Mouse (Mus musculus) MEL (cell line): ENCODE results near the gene Arhgap6. TPM values are rescaled to one million over a fixed set of nuclear protein-coding genes. Genes with fewer than 3 reads are reported as not detected.
A peak's percentile ranks its signal among the peaks of the same experiment; 100 is the strongest.

Source experiments
- DNase-seq: peaks from one replicate; pipeline ENCODE4 v3.0.0; 2011; ENCODE audit warnings: low read depth, low spot score
- H3K27ac ChIP-seq: 2 replicates; pipeline ENCODE4 v1.5.1; 2012; ENCODE audit warnings: low read depth, mild to moderate bottlenecking, control low read depth, low read length, moderate library complexity; ENCODE audit not compliant: control insufficient read depth
- H3K27me3 ChIP-seq, 2 experiments: fragments of 150-350 bp in 1 of 2; sonication (generic) in 1 of 2; 2 replicates each; pipeline ENCODE4 v1.6.1; 2012; ENCODE audit warnings: low read length in 2 of 2, mild to moderate bottlenecking in 2 of 2, improper control_type of control experiment in 1 of 2, moderate library complexity in 1 of 2; ENCODE audit not compliant: insufficient read depth in 2 of 2, control insufficient read depth in 1 of 2
- H3K36me3 ChIP-seq, 2 experiments: 2 replicates each; pipeline ENCODE4 v1.6.1; 2012 to 2014; ENCODE audit warnings: low read length in 2 of 2, improper control_type of control experiment in 1 of 2, inconsistent platforms in 1 of 2, mild to moderate bottlenecking in 1 of 2; ENCODE audit not compliant: insufficient read depth in 2 of 2, control insufficient read depth in 1 of 2
- H3K4me1 ChIP-seq, 2 experiments: fragments of 150-350 bp in 1 of 2; sonication (generic) in 1 of 2; 2 replicates each; pipeline ENCODE4 v1.6.1; 2012; ENCODE audit warnings: low read length in 2 of 2, improper control_type of control experiment in 1 of 2, mild to moderate bottlenecking in 1 of 2; ENCODE audit not compliant: insufficient read depth in 2 of 2, control insufficient read depth in 1 of 2
- H3K4me3 ChIP-seq, 2 experiments: fragments of 150-350 bp in 1 of 2; sonication (generic) in 1 of 2; 2 replicates each; pipeline ENCODE4 v1.5.1; 2012; ENCODE audit warnings: low read depth in 2 of 2, low read length in 2 of 2, mild to moderate bottlenecking in 2 of 2, moderate library complexity in 2 of 2, control low read depth in 1 of 2, improper control_type of control experiment in 1 of 2; ENCODE audit not compliant: control insufficient read depth in 1 of 2, insufficient read depth in 1 of 2
- H3K79me2 ChIP-seq: 2 replicates; pipeline ENCODE4 v1.6.1; 2012; ENCODE audit warnings: mild to moderate bottlenecking, low read length, moderate library complexity; ENCODE audit not compliant: control insufficient read depth, poor library complexity, insufficient read depth
- H3K9ac ChIP-seq: 2 replicates; pipeline ENCODE4 v1.6.1; 2012; ENCODE audit warnings: low read depth, mild to moderate bottlenecking, control low read depth, low read length, moderate library complexity; ENCODE audit not compliant: control insufficient read depth, poor library complexity, severe bottlenecking
- H3K9me3 ChIP-seq: fragments of 150-350 bp; sonication (generic); replicated peaks from 2 replicates; pipeline ENCODE4 v1.6.1; 2012; ENCODE audit warnings: mild to moderate bottlenecking, low read length, improper control_type of control experiment, moderate library complexity; ENCODE audit not compliant: insufficient read depth
- BHLHE40 ChIP-seq: IDR thresholded peaks from 2 replicates; pipeline ENCODE4 v1.6.1; 2012; ENCODE audit warnings: low read depth, mild to moderate bottlenecking, inconsistent platforms, low read length, improper control_type of control experiment, borderline replicate concordance
- CHD1 ChIP-seq: IDR thresholded peaks from 2 replicates; pipeline ENCODE4 v1.6.1; 2012; ENCODE audit warnings: low read depth, mild to moderate bottlenecking, inconsistent platforms, low read length, improper control_type of control experiment
- CHD2 ChIP-seq: IDR thresholded peaks from 2 replicates; pipeline ENCODE4 v1.6.1; 2011; ENCODE audit warnings: low read length, improper control_type of control experiment
- CTCF ChIP-seq, 3 experiments: IDR thresholded peaks in 2 of 3; conservative IDR thresholded peaks in 1 of 3; 2 replicates each; pipeline ENCODE4 v1.5.1; 2011 to 2012; ENCODE audit warnings: low read length in 3 of 3, low read depth in 2 of 3, mild to moderate bottlenecking in 2 of 3, improper control_type of control experiment in 1 of 3, inconsistent platforms in 1 of 3, mixed read lengths in 1 of 3, moderate library complexity in 1 of 3; ENCODE audit not compliant: control insufficient read depth in 1 of 3, insufficient read depth in 1 of 3, poor library complexity in 1 of 3, severe bottlenecking in 1 of 3
- EP300 ChIP-seq, 2 experiments: IDR thresholded peaks; 2 replicates each; pipeline ENCODE4 v1.6.1; 2011; ENCODE audit warnings: improper control_type of control experiment in 2 of 2, low read length in 2 of 2, low read depth in 1 of 2, mild to moderate bottlenecking in 1 of 2
- ETS1 ChIP-seq: IDR thresholded peaks from 2 replicates; pipeline ENCODE4 v1.6.1; 2012; ENCODE audit warnings: low read depth, mild to moderate bottlenecking, inconsistent platforms, low read length, improper control_type of control experiment, moderate library complexity
- GATA1 ChIP-seq: IDR thresholded peaks from 2 replicates; pipeline ENCODE4 v1.6.1; 2011; ENCODE audit warnings: low read depth, low read length, improper control_type of control experiment
- HCFC1 ChIP-seq: IDR thresholded peaks from 2 replicates; pipeline ENCODE4 v1.6.1; 2012; ENCODE audit warnings: low read depth, mild to moderate bottlenecking, inconsistent platforms, low read length, improper control_type of control experiment, moderate library complexity
- JUND ChIP-seq: IDR thresholded peaks from 2 replicates; pipeline ENCODE4 v1.6.1; 2011; ENCODE audit warnings: low read depth, mild to moderate bottlenecking, improper control_type of control experiment, low read length
- MAFK ChIP-seq: IDR thresholded peaks from 2 replicates; pipeline ENCODE4 v1.6.1; 2011; ENCODE audit warnings: low read depth, mild to moderate bottlenecking, low read length, improper control_type of control experiment, borderline replicate concordance
- MAX ChIP-seq: IDR thresholded peaks from 2 replicates; pipeline ENCODE4 v1.6.1; 2011; ENCODE audit warnings: low read length, improper control_type of control experiment
- MXI1 ChIP-seq: IDR thresholded peaks from 2 replicates; pipeline ENCODE4 v1.6.1; 2011; ENCODE audit warnings: mild to moderate bottlenecking, low read depth, low read length, improper control_type of control experiment
- MYB ChIP-seq: IDR thresholded peaks from 2 replicates; pipeline ENCODE4 v1.6.1; 2011; ENCODE audit warnings: mild to moderate bottlenecking, low read depth, low read length, improper control_type of control experiment
- MYC ChIP-seq: IDR thresholded peaks from 2 replicates; pipeline ENCODE4 v1.6.1; 2011; ENCODE audit warnings: low read depth, mild to moderate bottlenecking, low read length, improper control_type of control experiment, moderate library complexity
- NELFE ChIP-seq: IDR thresholded peaks from 2 replicates; pipeline ENCODE4 v1.6.1; 2011; ENCODE audit warnings: low read depth, low read length, improper control_type of control experiment
- NRF1 ChIP-seq: IDR thresholded peaks from 2 replicates; pipeline ENCODE4 v1.6.1; 2014; ENCODE audit warnings: low read depth, mild to moderate bottlenecking, inconsistent platforms, low read length, improper control_type of control experiment, moderate library complexity; ENCODE audit not compliant: poor library complexity, insufficient read depth, severe bottlenecking
- POLR2A ChIP-seq, 2 experiments: IDR thresholded peaks; 2 replicates each; pipeline ENCODE4 v1.6.1; 2011 to 2012; ENCODE audit warnings: low read length in 2 of 2, mild to moderate bottlenecking in 2 of 2, control low read depth in 1 of 2, improper control_type of control experiment in 1 of 2, low read depth in 1 of 2, moderate library complexity in 1 of 2; ENCODE audit not compliant: control insufficient read depth in 1 of 2, insufficient read depth in 1 of 2, poor library complexity in 1 of 2
- POLR2AphosphoS2 ChIP-seq: IDR thresholded peaks from 2 replicates; pipeline ENCODE4 v1.6.1; 2011; ENCODE audit warnings: low read length, improper control_type of control experiment
- RCOR1 ChIP-seq: IDR thresholded peaks from 2 replicates; pipeline ENCODE4 v1.6.1; 2012; ENCODE audit warnings: low read depth, mild to moderate bottlenecking, inconsistent platforms, low read length, improper control_type of control experiment
- SIN3A ChIP-seq: IDR thresholded peaks from 2 replicates; pipeline ENCODE4 v1.6.1; 2012; ENCODE audit warnings: low read length, improper control_type of control experiment, inconsistent platforms
- SMC3 ChIP-seq: IDR thresholded peaks from 2 replicates; pipeline ENCODE4 v1.6.1; 2011; ENCODE audit warnings: low read depth, low read length, improper control_type of control experiment
- TAL1 ChIP-seq: IDR thresholded peaks from 2 replicates; pipeline ENCODE4 v1.6.1; 2012; ENCODE audit warnings: mild to moderate bottlenecking, inconsistent platforms, low read length, moderate library complexity, mixed read lengths
- TBP ChIP-seq: IDR thresholded peaks from 2 replicates; pipeline ENCODE4 v1.8.0; 2011; ENCODE audit warnings: low read depth, low read length, improper control_type of control experiment
- USF1 ChIP-seq: IDR thresholded peaks from 2 replicates; pipeline ENCODE4 v1.6.1; 2014; ENCODE audit warnings: low read depth, mild to moderate bottlenecking, inconsistent platforms, low read length, improper control_type of control experiment, moderate library complexity
- ZKSCAN1 ChIP-seq: IDR thresholded peaks from 2 replicates; pipeline ENCODE4 v1.6.1; 2012; ENCODE audit warnings: low read depth, mild to moderate bottlenecking, inconsistent platforms, low read length, improper control_type of control experiment, moderate library complexity
- ZNF384 ChIP-seq: IDR thresholded peaks from 2 replicates; pipeline ENCODE4 v1.6.1; 2012; ENCODE audit warnings: low read depth, mild to moderate bottlenecking, inconsistent platforms, low read length, improper control_type of control experiment
- polyA plus RNA-seq, 2 experiments: library from polyadenylated mRNA; stranded (reverse) in 1 of 2; unstranded in 1 of 2; fragments of >175 nt in 1 of 2; fragments of >200 nt in 1 of 2; gene quantifications; 2 replicates each; pipeline versions ENCODE4 v1.2.1 to v1.2.4; 2012; ENCODE audit warnings: low replicate concordance in 2 of 2, low read depth in 1 of 2; ENCODE audit not compliant: insufficient read length in 2 of 2, insufficient read depth in 1 of 2, missing spikeins in 1 of 2
- total RNA-seq: library from RNA; depleted of rRNA; stranded (reverse); fragments of 300-350 nt; gene quantifications from 2 replicates; pipeline ENCODE4 v1.2.3, GENCODE M21; 2012

The Arhgap6 gene
- total and polyA plus RNA-seq, 3 experiments = 4.4 to 21.7 TPM; not detected in 1

DNA sequence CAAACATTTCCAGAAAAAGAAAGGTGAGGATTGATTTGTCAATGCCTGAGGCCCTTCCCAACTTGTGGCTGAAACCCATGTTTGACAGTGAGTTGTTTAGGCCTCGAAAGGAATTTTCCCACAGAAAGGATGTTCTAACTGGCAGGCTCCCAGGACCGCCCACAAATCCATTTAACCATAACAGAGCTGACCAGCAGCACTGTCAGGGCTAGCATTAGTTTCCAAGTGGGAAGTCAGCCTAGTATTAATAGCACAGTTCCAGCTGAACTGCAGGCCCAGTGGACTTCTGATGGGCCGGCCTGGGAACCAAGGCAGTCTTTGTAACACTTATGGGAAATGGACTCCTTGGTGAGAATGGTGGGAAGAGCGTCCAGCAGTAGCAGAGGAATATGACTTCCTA is 317.8 kb downstream of the Arhgap6 start:
- Histone ChIP-seq H3K4me1 (peaks cover 3 to 10% of the 10 kb centered on the region in 2 experiments; a peak in 3 of 4 replicates), H3K9ac (no peak overlapping the region), H3K27ac (no peak overlapping the region), H3K79me2 (no peaks in the 10 kb centered on the region), H3K9me3 (no peaks in the 10 kb centered on the region)
- no peak for DNase-seq
- TF ChIP-seq CHD1 (no peak), JUND (no peak), MAX (no peak), MXI1 (no peak), POLR2A (IDR thresholded peaks at IDR 0.05; ENCODE audit: control insufficient read depth in 1 of 2, insufficient read depth in 1 of 2, low read depth in 1 of 2, low read length in 2 of 2, poor library complexity in 1 of 2) (no peak), ZNF384 (no peak), NRF1 (no peak), ZKSCAN1 (no peak), RCOR1 (no peak), HCFC1 (no peak)
- TF ChIP-seq, all 39 proteins: peak for 0
- no peak overlapping the region for H3K4me3 ChIP-seq
- no peaks in the 10 kb centered on the region for H3K27me3 ChIP-seq
- peaks cover 0 to 22% of the 10 kb centered on the region in 2 experiments; a peak in 2 of 4 replicates for H3K36me3 ChIP-seq

- Histone ChIP-seq H3K79me2 (no peaks in the 10 kb centered on the region), H3K27me3 (no peaks in the 10 kb centered on the region), H3K9me3 (no peaks in the 10 kb centered on the region), H3K4me1 (peaks cover 20% of the 10 kb centered on the region in 2 experiments), H3K9ac (peak overlapping the region; percentile 1), H3K4me3 (peak overlapping the region; percentile 5 to 19; a peak in 3 of 4 replicates), H3K36me3 (peaks cover 0 to 32% of the 10 kb centered on the region in 2 experiments; a peak in 2 of 4 replicates), H3K27ac (peak overlapping the region; percentile 63)
- DNase-seq = peak; percentile 73
- TF ChIP-seq CTCF (IDR thresholded peaks at IDR 0.05 in 2 of 3, conservative IDR thresholded peaks at IDR 0.05 in 1 of 3; ENCODE audit: control insufficient read depth in 1 of 3, insufficient read depth in 1 of 3, low read depth in 2 of 3, low read length in 3 of 3, poor library complexity in 1 of 3, severe bottlenecking in 1 of 3) (no peak), MXI1 (peak; percentile 20; the same call in 1 of the 2 replicates), TBP (no peak), MAX (peak; percentile 14; the same call in 1 of the 2 replicates), SIN3A (peak; percentile 63), MYB (no peak), SMC3 (no peak), CHD2 (no peak), ZKSCAN1 (no peak), TAL1 (no peak), NRF1 (no peak), MYC (no peak), MAFK (no peak), JUND (no peak), RCOR1 (peak; percentile 48; the same call in 1 of the 2 replicates), EP300 (IDR thresholded peaks at IDR 0.05; ENCODE audit: low read depth in 1 of 2, low read length in 2 of 2) (peak; percentile 17 to 30; a peak in 3 of 4 replicates), POLR2AphosphoS2 (no peak), GATA1 (peak; percentile 30; the same call in 1 of the 2 replicates), NELFE (no peak), HCFC1 (no peak), USF1 (no peak), ZNF384 (peak; percentile 55), BHLHE40 (no peak), ETS1 (peak; percentile 36; the same call in 1 of the 2 replicates)
These were observed 328.3 kb downstream of the Arhgap6 start for GRCm38 (mm10) chrX:169123115-169123772.
